Mouse (Mus musculus) liver, adult 2 months (tissue): ENCODE data around the gene Gpc6. TPM values are rescaled to one million over a fixed set of nuclear protein-coding genes. Genes with fewer than 3 reads are reported as not detected.

Experiments used
- DNase-seq: peaks from one replicate; pipeline ENCODE4 v3.0.0-alpha.2; 2011; ENCODE audit warnings: low read depth, low spot score; ENCODE audit errors: extremely low read depth
- H3K27ac ChIP-seq: fragments of 200-500 bp; replicated peaks from 2 replicates; pipeline ENCODE4 v1.5.1; 2012; ENCODE audit warnings: low read depth, mild to moderate bottlenecking, control low read depth, inconsistent platforms, low read length; ENCODE audit not compliant: insufficient read depth
- H3K27me3 ChIP-seq: fragments of 200-500 bp; 2 replicates; pipeline ENCODE4 v1.6.1; 2012; ENCODE audit warnings: mild to moderate bottlenecking, moderate library complexity, low read length, inconsistent platforms; ENCODE audit not compliant: control insufficient read depth, insufficient read depth
- H3K36me3 ChIP-seq: fragments of 200-500 bp; 2 replicates; pipeline ENCODE4 v1.6.1; 2012; ENCODE audit warnings: low read length, inconsistent platforms; ENCODE audit not compliant: control insufficient read depth, insufficient read depth
- H3K4me1 ChIP-seq: fragments of 200-500 bp; 2 replicates; pipeline ENCODE4 v1.6.1; 2011; ENCODE audit warnings: low read length; ENCODE audit not compliant: control insufficient read depth, insufficient read depth
- H3K4me3 ChIP-seq: fragments of 200-500 bp; 2 replicates; pipeline ENCODE4 v1.5.1; 2011; ENCODE audit warnings: low read depth, mild to moderate bottlenecking, control low read depth, low read length, moderate library complexity; ENCODE audit not compliant: insufficient read depth
- H3K79me2 ChIP-seq: fragments of 200-500 bp; 2 replicates; pipeline ENCODE4 v1.6.1; 2012; ENCODE audit warnings: inconsistent platforms, mild to moderate bottlenecking, low read length, moderate library complexity; ENCODE audit not compliant: control insufficient read depth, insufficient read depth
- H3K9ac ChIP-seq: fragments of 200-500 bp; 2 replicates; pipeline ENCODE4 v1.6.1; 2012; ENCODE audit warnings: low read depth, mild to moderate bottlenecking, control low read depth, inconsistent platforms, low read length
- CTCF ChIP-seq: fragments of 200-500 bp; IDR thresholded peaks from 2 replicates; pipeline ENCODE4 v1.5.1; 2011; ENCODE audit warnings: low read depth, low read length, control low read depth
- POLR2A ChIP-seq: fragments of 200-500 bp; IDR thresholded peaks from 2 replicates; pipeline ENCODE4 v1.6.1; 2011; ENCODE audit warnings: low read length, control low read depth; ENCODE audit not compliant: insufficient read depth; ENCODE audit errors: extremely low read depth
- WGBS: fragments of 180-500 bp; shearing (Covaris S2); methylation state at CpG from one replicate; pipeline ENCODE4 v1.1.7; 2018; 5-methylcytosine and 5-hydroxymethylcytosine counted together
- polyA plus RNA-seq: library from polyadenylated mRNA; depleted of rRNA; stranded (reverse); fragments of >200 nt; gene quantifications from 2 replicates; pipeline ENCODE4 v1.2.3, GENCODE M21; 2012
- total RNA-seq: library from RNA; depleted of rRNA; stranded (reverse); fragments of >200 nt; gene quantifications from 2 replicates; pipeline ENCODE4 v1.2.3, GENCODE M21; 2014

Gpc6 gene
- total and polyA plus RNA-seq, 2 experiments: 0.88 to 2.6 TPM

- TF ChIP-seq CTCF (no peak), POLR2A (no peak)
- H3K79me2 ChIP-seq: no peaks in the 10 kb centered on the region
- no peaks in the 10 kb centered on the region for H3K4me1 ChIP-seq
- H3K27ac ChIP-seq: no peak overlapping the region
- H3K36me3 ChIP-seq: no peaks in the 10 kb centered on the region
- DNase-seq: no peak
- no peaks in the 10 kb centered on the region for H3K27me3 ChIP-seq
- no peak overlapping the region for H3K9ac ChIP-seq
- H3K4me3 ChIP-seq: no peak overlapping the region
- WGBS: 86% methylated on average over 4 of the region's 4 CpGs
These were observed 181.8 kb downstream of the Gpc6 start for GRCm38 (mm10) chr14:117106900-117107299.

- 77% methylated on average over 3 of the region's 3 CpGs for WGBS
- TF ChIP-seq POLR2A (no peak), CTCF (no peak)
- no peak overlapping the region for H3K27ac ChIP-seq
- H3K9ac ChIP-seq: no peak overlapping the region
- no peak for DNase-seq
- no peaks in the 10 kb centered on the region for H3K4me1 ChIP-seq
- H3K79me2 ChIP-seq: no peaks in the 10 kb centered on the region
- no peak overlapping the region for H3K4me3 ChIP-seq
- H3K36me3 ChIP-seq: no peaks in the 10 kb centered on the region
- H3K27me3 ChIP-seq: no peaks in the 10 kb centered on the region
These were observed 188.0 kb downstream of the Gpc6 start for GRCm38 (mm10) chr14:117113153-117113552.

- no peak overlapping the region for H3K4me3 ChIP-seq
- DNase-seq: no peak
- no peak overlapping the region for H3K27ac ChIP-seq
- WGBS: 62% methylated on average over 1 of the region's 1 CpGs
- no peaks in the 10 kb centered on the region for H3K27me3 ChIP-seq
- H3K79me2 ChIP-seq: no peaks in the 10 kb centered on the region
- no peak for TF ChIP-seq CTCF
- no peak for TF ChIP-seq POLR2A
- H3K9ac ChIP-seq: no peak overlapping the region
- H3K4me1 ChIP-seq: no peaks in the 10 kb centered on the region
- H3K36me3 ChIP-seq: no peaks in the 10 kb centered on the region
These were observed 196.9 kb downstream of the Gpc6 start for GRCm38 (mm10) chr14:117122036-117122435.

- Histone ChIP-seq H3K79me2 (no peaks in the 10 kb centered on the region), H3K4me1 (no peaks in the 10 kb centered on the region), H3K27me3 (no peaks in the 10 kb centered on the region), H3K27ac (no peak overlapping the region), H3K4me3 (no peak overlapping the region), H3K9ac (no peak overlapping the region), H3K36me3 (no peaks in the 10 kb centered on the region)
- 4% methylated on average over 1 of the region's 1 CpGs for WGBS
- peak; percentile 37 for DNase-seq
- TF ChIP-seq POLR2A (no peak), CTCF (no peak)
These were observed 205.2 kb downstream of the Gpc6 start for GRCm38 (mm10) chr14:117130334-117130733.

- TF ChIP-seq POLR2A (no peak), CTCF (no peak)
- Histone ChIP-seq H3K9ac (no peak overlapping the region), H3K4me3 (no peak overlapping the region), H3K79me2 (no peaks in the 10 kb centered on the region), H3K4me1 (no peaks in the 10 kb centered on the region), H3K27ac (peak overlapping the region; percentile 26; the same call in 1 of the 2 replicates), H3K36me3 (no peaks in the 10 kb centered on the region), H3K27me3 (no peaks in the 10 kb centered on the region)
- DNase-seq: no peak
- 89% methylated on average over 1 of the region's 1 CpGs for WGBS
These were observed 206.2 kb downstream of the Gpc6 start for GRCm38 (mm10) chr14:117131324-117131723.

GRCm38 (mm10) chr14:117141077-117141848 is 216.1 kb downstream of the Gpc6 start:
- no peak overlapping the region for H3K9ac ChIP-seq
- no peaks in the 10 kb centered on the region for H3K36me3 ChIP-seq
- H3K27me3 ChIP-seq: no peaks in the 10 kb centered on the region
- TF ChIP-seq CTCF: no peak
- no peak for TF ChIP-seq POLR2A
- WGBS: 79% methylated on average over 6 of the region's 6 CpGs
- H3K4me3 ChIP-seq: no peak overlapping the region
- no peaks in the 10 kb centered on the region for H3K4me1 ChIP-seq
- no peaks in the 10 kb centered on the region for H3K79me2 ChIP-seq
- no peak for DNase-seq
- no peak overlapping the region for H3K27ac ChIP-seq
